Mouse (Mus musculus) cerebellum, adult 11 months (tissue): ENCODE results near the gene Elovl5.
"Not testable (repeated sequence)": the region's sequence is repeated elsewhere in the genome, so short reads cannot be mapped to it uniquely, and the experiment has no call there.

Experiments
- DNase-seq: peaks from one replicate; pipeline ENCODE4 v3.0.0; 2022

Gene Elovl5

DNA sequence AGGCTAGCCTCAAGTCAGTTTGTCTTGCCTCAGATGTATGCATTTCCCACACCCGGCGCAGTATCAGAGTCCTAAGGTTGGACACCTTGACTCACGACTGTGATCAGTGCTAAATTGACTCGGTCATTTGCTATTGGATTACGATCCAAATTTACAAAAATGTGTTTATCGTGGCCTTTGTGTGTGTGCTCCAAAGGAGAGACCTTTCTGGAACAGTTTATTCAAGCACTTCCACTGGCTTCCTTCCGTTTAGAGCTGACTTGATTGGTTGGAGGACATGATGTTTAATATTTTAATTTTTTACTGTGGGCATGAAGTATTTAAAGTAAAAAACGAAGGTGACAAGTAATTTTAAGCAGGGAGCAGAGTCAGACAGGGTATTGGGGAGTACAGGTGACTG is 38.8 kb downstream of the Elovl5 start:
- DNase-seq, result no peak

DNA sequence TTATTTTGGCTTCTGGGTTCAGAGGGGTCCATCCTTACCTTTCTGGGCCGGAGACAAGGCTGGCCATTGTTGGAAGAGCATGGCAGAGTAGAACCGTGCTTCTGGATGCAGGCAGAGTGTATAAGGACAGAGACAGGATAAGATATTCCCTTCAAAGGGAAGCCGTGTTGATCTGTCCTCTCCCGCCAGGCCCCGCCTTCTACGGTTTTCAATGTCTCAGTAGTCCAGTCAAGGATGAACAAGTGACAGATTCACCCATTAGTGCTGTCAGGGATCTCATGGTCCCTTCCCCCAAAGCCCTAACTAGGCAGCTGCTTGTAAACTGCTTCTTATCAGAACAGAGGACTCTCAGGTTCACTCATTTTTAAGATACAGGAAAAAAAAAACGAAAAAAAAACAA is 41.2 kb downstream of the Elovl5 start:
- no peak for DNase-seq

- no peak for DNase-seq
Observed at GRCm38 (mm10) chr9:77959759-77960158, 42.6 kb downstream of the Elovl5 start.

- DNase-seq, result no peak
Observed at GRCm38 (mm10) chr9:77961350-77961749, 44.2 kb downstream of the Elovl5 start.

- no peak for DNase-seq
Observed at GRCm38 (mm10) chr9:77964084-77964483, 46.9 kb downstream of the Elovl5 start.

DNA sequence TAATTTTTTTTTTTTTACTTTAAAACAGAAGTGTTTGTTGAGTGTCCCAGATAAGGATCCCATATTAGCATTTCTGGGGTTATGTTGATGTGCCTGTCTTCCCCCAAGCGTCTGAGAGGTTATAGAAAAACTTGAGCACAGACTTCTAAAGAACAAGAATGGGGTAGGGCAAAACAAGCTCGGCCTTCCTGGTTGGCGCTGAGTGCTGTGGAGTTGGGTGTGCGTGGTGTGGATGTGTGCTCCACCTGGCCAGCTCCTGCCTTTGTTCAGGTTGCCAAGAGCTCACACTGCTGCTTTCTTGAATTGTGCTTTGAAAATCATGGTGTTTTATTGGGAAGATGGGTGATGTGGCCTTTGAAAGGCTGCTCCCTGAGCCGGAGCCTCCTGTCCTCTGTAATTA is 48.1 kb downstream of the Elovl5 start:
- no peak for DNase-seq

DNA sequence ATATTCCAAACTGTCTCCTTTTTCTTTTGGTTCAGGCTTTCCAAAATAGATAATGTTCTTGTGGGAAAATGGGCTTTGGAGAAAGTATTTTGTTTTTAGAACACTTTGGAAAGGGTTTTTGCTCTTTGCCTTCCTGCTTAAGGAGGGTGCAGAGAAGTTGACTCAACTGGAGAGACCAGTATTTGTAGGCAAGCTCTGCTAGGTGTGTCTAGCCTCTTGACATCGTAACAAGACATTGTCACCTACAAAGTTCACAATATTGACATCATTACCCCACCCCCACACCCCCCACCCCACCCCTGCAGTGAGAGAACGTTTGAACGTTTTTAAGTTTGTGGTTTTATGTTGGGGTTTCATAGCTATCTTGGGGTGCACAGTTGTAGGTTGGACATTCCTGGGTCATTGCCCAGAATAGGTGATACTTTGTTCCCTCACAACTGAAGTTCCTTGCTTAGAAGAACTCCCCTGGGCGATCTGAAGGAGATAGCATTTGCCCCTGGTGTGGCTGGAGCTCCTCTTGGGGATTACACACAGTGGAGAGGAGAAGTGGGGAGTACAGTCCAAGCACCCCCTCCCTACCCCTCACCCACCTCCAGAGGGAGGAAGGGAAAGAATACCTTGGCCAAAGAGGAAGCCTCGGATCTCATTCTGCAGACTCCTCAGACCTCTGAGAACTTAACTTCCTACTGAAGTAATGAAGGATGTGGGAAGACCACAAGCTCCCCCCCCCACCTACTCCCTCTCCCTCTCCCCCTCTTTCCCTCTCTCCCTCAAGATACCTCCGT is 48.8 kb downstream of the Elovl5 start:
- no peak for DNase-seq

DNA sequence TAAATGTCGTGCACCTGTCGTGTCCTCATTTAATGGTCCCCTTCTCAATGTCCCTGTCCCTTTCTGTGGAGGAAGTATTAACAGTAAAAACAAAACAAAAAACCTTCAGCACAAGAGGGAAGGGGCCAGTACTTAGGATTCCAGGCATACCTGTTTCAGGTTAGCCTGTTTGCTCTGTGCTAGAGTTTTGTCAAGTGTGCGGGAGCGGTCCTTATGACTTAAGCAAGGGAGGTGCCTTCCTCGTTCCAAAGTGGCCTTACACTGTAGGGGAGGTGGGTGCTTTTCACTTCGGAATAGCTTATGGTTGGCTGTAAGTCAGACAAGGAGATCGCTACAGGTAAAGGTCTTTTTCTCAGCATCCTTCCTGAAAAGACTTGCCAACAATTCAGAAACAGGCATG is 49.7 kb downstream of the Elovl5 start:
- DNase-seq, result no peak

DNA sequence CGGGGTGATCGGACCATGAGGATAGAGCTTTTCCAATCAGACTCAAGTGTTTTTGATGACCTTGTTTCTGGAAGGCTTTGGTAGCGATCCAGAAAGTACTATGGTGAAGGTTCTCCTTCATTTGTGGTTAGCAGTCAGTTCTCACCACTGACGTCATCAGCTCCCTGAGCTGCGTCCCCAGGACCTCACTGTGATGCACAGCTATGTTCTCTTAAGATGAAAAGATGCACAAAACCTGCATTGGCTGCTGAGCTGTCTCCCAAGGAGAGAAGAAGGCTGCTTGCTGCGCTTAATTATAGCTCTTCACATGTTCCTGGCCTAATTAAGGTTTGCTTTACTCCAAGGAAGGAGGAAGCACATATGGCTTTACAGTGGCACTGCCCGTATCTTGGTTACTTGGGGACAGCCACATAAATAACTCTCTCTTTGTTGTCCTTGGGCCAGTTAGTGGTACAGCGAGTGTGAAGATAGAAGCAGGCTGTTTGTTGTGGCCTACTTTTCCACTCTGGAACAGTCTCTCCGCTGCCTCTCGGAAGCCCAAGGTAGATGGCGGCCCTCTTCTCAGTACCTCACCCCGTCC is 50.5 kb downstream of the Elovl5 start:
- no peak for DNase-seq

DNA sequence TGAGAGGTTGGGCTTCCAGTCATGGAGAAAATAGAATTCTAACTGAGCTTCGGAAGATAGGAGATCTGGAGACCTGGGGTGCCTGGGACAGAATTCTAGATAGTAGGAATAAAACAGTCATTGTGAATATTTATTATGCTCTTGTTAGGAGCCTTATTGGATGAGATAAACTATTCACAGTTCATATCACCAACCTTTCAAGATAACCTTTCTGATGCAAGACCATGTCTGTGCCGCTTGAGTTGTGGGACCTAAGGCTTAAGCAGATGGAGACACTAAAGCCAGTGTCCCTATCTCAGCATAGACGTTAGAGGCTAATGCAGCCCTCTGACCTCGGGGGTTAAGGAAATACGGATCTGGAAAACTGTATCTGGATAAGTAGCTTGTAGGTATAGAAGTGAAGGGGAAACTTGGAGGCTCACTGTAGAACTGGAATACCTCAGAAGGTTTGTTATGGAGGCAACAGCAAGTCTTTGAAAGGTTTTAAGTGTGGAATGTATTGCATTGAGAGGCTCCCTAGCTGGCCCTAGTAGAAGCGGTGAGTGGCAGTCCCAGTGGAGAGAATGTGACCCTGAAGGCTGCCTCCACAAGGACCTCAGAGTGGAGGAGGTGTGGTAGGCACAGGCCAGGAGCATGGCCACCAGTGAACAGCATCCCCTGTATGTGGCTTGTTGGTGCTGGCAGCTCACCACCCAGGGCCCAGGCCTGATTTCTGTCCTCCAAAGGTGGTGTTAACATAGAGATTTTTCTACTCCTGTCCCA is 52.2 kb downstream of the Elovl5 start:
- DNase-seq, result no peak

- DNase-seq, result no peak
Observed at GRCm38 (mm10) chr9:77979000-77979399, 61.8 kb downstream of the Elovl5 start.

GRCm38 (mm10) chr9:77982616-77983015 is 65.5 kb downstream of the Elovl5 start:
- DNase-seq, result no peak

- no peak for DNase-seq
Observed at GRCm38 (mm10) chr9:77983521-77983920, 66.4 kb downstream of the Elovl5 start.

GRCm38 (mm10) chr9:77986153-77986795 is 69.1 kb downstream of the Elovl5 start:
- no peak for DNase-seq

DNA sequence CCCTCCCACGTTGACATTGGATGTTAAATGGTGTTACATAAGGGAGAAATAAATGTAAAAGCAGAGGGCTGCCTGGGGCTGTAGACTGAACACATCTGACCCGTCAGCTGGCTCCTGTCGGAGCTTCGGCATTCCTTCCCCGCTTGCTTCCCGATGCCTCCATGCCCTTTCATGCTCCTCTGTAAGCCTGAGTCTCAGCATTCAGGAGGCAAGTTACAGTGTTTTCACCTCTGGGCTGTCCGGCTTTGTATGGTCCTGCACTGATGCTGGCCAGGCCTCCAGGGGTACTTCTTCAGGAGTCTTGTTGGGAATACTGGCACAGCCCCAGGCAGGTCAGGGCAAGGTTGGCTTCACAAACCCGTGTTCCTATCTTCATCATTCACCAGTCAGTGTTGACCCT is 72.5 kb downstream of the Elovl5 start:
- no peak for DNase-seq

- DNase-seq, result no peak
Observed at GRCm38 (mm10) chr9:77990278-77990677, 73.1 kb downstream of the Elovl5 start.

DNA sequence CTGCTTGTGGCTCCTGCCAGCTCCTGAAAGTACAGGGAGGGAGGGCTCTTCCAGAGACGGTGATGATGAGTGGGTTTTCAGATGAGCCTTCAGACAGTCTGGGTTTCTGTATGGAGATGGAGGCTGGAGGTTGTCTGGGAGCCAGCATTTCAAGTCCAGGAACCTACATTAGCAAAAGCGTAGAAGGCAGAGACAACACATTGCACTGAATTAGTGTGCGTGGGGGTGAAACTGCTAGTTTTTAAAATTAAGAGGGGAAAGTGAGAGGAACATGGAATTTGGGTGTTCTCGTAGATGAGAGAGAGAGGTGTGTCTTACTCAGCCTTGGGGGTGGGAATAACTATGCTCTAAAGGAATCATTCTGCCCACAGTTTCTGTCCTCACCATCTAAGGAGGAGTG is 74.5 kb downstream of the Elovl5 start:
- DNase-seq, result no peak

DNA sequence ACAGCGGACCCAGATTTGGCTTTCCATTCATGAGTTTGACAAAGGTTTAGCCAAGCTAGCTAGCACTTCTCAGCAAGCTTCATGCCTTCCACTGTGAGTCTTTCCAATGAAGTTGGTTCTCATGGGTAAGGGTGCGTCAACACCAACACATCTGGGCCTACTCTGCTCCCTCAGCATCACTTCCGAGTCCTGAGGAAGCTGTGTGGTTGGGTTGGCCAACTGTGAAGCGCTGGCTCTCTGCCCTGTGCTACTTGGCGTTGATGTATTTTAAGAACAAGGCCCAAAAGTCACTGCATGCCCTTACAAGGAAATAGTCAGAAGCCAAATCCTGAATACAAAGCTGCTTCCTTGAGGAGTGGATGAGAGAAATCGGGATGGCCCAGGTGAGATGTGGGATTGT is 75.1 kb downstream of the Elovl5 start:
- no peak for DNase-seq

GRCm38 (mm10) chr9:77993101-77993500 is 75.9 kb downstream of the Elovl5 start:
- DNase-seq, result no peak

DNA sequence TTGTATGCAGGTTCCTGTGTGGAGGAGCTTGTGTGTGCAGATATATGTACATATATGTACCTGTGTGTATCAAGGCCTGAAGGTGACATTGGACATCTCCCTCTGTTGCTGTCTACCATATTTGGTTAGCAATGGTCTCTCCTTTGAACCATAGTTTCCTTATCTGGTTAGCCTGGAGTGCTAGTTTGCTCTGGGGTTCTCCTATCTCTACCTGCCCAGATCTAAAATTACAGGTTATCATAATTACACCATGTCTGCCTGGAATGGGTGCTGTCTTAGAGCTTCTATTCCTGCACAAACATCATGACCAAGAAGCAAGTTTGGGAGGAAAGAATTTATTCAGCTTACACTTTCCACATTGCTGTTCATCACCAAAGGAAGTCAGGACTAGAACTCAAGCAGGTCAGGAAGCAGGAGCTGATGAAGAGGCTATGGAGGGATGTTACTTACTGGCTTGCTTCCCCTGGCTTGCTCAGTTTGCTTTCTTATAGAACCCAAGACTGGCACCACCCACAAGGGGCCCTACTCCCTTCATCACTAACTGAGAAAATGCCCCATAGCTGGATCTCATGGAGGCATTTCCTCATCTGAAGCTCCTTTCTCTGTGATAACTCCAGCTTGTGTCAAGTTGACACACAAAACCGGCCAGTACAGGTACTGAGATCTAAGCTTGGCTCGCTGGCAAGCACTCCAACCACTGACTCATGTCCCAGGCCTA is 76.5 kb downstream of the Elovl5 start:
- DNase-seq, result not testable (repeated sequence)

- no peak for DNase-seq
Observed at GRCm38 (mm10) chr9:77995235-77995634, 78.1 kb downstream of the Elovl5 start.

GRCm38 (mm10) chr9:78000586-78001500 is 83.7 kb downstream of the Elovl5 start:
- DNase-seq, result no peak
